Mouse (Mus musculus) adrenal gland, postnatal 36 days (tissue): ENCODE results near the gene Nxn. TPM values are rescaled to one million over a fixed set of nuclear protein-coding genes. Genes with fewer than 3 reads are reported as not detected.

Experiments used
- DNase-seq, 2 experiments: peaks; one replicate each; pipeline ENCODE4 v3.0.0; 2021; ENCODE audit warnings: mixed read lengths in 1 of 2
- total RNA-seq, 2 experiments: library from RNA; stranded (reverse); gene quantifications; 2 replicates each; pipeline ENCODE4 v1.2.3; 2021

Nxn gene
- total RNA-seq, 2 experiments from 2014 or later: 28.3 to 29.7 TPM

DNA sequence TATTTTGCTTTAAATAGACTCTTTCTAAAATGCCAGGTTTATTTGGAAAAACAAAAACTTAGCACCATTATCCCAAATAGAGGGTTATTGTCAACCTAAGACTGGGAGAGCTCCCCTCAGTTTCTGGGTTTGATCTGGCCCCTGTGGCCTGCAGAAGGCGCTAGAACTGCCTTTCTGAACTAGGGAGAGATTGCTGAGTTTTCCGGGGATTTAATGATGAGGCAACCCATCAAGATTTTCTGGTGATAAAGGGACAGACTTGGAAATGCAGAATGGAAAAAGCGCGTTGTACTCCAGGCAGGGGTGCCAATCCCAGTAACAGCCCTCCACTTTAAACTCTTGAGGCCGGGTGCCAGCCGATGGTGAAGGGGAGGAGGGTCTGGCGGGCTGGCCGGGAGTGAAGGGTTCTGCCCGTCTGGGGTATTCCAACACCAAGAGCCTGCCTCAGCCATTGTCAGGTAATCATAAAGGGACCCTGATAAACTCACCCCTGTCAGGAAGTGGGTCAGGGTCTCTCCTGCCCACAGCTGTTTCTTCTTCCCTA, 100.4 kb downstream of the Nxn start:
- DNase-seq: no peak

DNA sequence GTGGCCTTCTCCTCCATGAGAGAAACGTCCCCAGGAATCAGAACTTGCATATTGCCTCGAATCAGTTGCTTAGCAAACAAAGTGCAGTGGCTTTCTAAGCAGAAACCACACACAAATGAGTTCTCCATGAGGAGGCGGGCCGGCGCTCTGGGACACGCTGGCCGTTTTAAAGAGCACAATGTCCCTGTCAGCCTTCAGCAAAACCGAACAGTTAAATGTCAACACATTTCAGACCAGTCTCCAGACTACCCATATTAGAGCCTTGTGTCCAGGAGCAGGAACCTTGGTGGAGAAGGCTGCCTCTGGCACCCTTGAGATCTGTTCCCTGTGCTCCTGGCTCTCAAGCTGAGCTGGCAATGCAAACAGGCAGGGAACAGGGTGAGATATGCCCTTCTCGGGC, 101.7 kb downstream of the Nxn start:
- peak in 1 of 2 experiments; percentile 37 for DNase-seq

- no peak for DNase-seq
Measured at GRCm38 (mm10) chr11:76294836-76295235, 104.1 kb downstream of the Nxn start.

DNA sequence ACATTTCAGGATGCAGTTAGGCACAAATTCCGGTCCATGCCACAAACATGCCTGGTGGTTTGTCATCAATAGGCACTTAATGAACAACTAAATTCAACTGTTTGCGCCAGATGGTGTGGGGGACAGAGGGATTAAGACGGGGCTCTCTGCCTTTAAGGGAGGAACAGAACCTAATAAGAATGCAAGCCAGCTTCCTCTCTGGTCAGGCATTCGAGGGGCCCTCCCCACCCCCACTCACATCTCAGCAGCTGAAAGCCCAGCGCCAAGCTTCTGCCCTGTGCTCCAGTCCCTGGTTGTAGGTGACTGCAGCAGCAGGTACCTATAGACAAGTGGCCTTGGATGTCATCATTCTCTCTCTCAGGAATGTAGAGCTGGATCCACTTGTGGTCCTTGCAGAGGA, 104.9 kb downstream of the Nxn start:
- no peak for DNase-seq

DNA sequence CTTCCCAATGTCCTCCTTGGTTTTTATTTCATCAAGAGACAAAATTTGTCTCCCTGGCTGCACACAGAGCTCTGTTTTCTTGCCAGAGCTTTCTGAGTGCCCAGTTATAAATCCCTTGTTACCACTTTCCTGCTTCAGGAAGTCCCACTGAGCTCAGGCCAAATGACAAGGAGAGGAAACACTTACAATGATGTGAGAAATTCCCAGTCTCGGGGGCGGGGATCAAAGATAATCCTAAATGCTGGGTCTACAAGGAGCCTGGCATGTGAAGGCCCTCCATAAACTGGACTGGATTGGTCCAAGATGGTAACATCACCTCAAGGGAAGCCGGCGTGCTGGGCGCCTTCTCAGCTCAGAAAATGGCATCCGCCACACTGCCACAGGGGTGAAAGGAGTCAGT, 106.1 kb downstream of the Nxn start:
- DNase-seq: peak in 1 of 2 experiments; percentile 49

- DNase-seq: peak; percentile 73 to 74
Measured at GRCm38 (mm10) chr11:76292398-76292797, 106.5 kb downstream of the Nxn start.

- DNase-seq: no peak
Measured at GRCm38 (mm10) chr11:76291960-76292359, 107.0 kb downstream of the Nxn start.

GRCm38 (mm10) chr11:76290367-76290766, 108.6 kb downstream of the Nxn start:
- no peak for DNase-seq

DNA sequence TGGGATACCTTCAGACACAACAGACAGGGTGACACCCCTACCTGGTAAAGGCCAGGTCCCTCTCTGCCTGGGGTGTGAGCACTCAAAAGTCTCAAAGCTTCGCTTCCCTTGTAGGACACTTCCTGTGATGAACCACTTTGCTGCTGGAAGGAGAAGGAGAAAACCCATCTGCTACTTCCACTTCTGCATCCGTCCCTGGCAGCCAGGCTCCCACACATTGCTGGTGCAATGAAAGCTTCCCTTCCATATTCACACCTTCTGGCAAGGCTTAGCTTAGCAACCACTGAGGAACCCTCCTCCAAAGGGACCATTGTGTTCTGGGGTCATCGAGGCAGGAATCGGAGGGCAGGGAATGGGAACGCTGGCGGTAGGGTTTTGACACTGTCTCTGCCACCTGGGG, 110.3 kb downstream of the Nxn start:
- no peak for DNase-seq

DNA sequence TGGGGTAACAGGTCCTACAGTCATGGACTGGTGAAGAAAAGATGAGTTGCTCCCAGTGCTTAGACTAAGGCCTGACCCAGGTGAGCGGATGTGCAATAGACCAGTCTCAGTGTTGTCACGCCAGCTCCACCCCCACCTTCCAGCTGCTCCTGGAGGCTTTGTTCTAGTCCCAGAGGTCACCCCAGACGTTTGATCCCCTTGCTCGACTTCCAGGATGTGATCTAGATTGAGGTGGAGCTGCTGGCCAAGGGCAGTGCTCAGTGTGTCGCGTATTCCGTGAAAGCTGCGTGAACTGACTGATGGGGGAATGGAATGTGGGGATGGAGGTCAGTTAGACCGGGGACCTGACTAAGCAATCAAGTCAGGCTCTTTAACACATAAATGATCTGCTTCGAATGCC, 111.6 kb downstream of the Nxn start:
- DNase-seq: no peak

DNA sequence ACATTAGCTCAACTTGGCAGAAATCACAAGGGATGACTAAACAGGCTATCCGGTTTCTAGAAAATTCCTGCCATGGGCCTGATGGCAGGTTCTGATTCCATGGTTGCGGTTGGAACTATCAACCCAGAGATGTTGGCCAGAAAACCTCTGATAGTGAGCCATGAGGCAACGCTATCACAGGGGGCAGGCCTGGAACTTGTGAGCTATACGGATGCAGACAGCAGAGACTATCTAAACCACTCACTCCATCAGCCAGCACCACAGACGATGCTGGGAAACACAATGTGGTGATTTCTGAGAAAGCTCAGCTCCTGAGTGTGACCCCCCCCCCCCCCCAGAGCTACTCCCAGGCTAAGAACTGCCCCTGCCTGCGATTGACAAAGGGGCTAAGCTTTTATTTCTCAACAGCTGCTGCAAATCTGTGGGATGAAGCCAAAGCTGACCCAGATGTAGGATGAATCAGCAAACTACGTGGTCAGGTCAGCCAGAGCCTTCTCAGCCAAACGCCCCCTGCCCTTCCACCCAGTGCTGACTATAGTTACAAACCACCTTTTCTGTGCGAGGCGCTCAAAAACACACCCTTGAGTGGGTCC, 112.3 kb downstream of the Nxn start:
- DNase-seq: no peak

- peak; percentile 67 to 77 for DNase-seq
Measured at GRCm38 (mm10) chr11:76285431-76286075, 113.4 kb downstream of the Nxn start.

DNA sequence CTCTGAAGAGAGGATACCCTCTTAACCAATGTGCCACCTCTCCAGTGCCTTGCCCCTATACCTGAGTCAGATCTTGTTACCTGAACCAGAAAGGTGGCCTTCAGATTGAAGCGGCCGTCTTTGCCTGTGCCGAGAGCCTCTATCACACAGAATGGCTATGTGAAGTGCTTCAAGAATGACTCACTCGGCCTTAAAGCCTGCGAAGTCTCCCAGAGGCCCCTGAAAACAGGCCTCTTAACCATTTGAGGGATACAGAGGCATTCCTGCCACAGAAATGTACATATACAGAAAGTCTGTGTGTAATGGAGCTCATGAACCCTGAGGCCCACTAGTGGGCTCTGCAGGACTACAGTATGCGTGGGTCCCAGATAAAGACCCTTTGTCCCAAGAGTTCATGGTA, 115.1 kb downstream of the Nxn start:
- no peak for DNase-seq

- DNase-seq: no peak
Measured at GRCm38 (mm10) chr11:76279971-76280370, 119.0 kb downstream of the Nxn start.

GRCm38 (mm10) chr11:76278960-76279852, 119.7 kb downstream of the Nxn start:
- no peak for DNase-seq

DNA sequence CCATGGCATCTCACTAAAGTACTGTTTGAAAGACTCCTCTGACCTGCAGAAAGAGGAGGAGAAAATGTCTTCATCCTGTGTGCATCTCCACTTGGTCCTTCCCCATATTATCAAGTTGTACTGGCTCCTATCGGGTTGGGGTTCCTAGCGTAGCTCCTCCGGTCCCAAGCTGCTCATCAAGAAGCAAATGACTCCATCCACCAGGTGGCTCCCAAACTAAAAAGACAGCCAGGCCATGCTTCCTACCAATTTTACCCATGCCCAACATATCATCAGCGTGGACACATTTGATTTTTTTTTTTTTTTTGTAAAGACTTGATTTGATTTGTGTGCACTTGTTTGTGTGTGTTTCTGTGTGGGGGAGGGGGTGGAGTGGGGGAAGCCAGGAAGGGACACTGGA, 126.5 kb downstream of the Nxn start:
- peak in 1 of 2 experiments; percentile 33 for DNase-seq

DNA sequence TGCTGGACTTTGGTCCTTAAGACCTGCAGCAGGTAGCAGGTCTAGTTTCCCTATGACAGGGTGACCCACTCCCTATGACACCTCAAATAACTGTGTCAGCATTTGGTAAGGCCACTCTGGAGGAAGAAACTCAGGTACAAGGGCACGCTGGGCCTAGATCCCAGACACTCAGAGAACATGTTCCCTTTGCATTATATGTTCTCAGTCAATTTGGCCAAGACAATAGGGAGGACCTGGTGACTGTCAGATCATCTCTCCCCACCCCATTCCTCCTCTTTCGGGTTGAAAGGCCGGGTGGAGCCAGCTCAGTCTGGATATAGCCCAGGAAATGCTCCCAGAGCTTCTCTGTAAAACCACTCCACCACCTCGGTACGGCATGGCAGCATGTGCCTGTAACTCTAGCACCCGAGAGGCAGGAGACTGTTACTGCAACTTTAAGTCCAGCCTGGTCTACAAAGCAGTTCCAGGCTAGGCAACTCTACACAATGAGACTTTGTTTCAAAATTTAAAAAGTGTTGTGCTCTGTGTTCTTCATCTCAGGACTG, 130.3 kb downstream of the Nxn start:
- no peak for DNase-seq

DNA sequence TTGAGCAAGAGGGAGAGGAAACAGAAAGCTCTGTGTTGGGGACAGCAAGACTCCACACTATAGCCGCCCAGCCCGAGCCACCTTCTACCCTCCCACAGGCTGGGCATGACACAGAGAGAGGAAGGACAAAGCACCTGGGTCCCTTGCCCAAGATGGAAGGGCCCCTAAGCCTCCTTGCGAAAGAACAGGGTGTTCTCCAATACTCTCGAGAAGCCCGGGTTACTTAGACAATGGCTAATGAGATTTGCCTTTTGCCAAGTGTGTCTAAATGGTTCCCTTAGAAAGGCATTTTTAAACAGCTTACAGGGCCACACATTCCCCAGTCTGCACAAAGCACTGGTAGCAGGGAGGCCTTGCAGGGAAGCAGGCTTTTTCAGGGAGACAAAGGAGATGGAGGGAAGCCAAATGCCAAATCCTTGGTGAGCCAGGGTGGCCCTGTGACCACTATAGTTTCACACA, 130.9 kb downstream of the Nxn start:
- no peak for DNase-seq

GRCm38 (mm10) chr11:76267550-76267949, 131.4 kb downstream of the Nxn start:
- peak; percentile 37 to 54 for DNase-seq

DNA sequence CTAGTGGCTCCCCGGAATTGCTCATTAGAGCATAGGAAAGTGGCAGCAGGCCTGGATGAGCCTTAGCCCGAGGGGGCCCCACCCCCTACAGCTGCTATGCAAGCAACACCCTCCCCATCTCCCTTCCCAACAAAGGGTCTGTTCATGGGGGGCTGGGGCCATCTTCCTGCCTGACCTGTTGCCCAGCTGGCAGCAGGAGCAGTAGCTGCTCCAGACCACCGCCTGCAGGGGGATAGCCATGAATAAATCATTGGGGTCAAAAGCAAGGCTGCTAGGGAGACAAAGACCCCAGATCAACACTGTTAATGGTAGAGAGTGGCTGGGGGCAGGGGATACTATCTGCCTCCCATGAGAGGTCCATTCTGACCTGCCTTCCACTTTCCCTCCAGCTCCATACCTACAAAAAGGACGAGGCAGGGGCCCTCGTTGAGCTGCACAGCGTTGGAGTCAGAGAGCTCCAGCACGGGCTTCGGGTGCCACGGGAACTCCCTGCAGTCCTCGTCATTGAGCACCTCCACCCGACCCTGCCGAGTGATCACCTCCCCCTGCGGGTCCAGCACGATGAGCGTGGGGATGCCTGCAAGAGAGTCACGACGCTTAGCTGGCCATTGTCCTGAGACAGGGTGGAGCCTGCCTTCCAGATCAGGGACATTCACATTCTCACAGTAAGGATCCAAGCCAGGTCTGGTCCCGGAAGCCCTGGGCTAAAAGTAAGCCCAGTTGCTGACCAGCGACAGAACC, 136.2 kb downstream of the Nxn start:
- no peak for DNase-seq

DNA sequence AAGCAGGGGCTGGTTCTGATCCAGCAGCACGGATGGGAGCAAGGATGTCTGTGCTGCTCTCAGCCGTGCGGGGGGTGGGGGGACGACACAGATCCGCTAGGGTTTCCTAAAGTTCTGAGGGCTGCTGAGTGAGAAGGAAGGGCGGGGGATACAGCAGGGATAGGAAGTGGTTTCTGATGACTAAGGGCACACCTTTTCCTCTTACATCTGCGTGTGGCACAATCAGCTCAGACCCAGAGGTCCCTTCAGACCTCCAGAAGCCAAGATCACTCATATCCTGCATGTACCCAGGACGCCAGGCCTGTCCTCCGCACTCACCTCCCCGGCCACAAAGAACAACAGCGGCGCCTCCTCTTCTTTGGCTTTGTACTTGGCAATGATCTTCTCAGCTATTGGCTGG, 137.7 kb downstream of the Nxn start:
- DNase-seq: no peak
